Mouse (Mus musculus) bone marrow, adult 2 months (tissue): Measurements from ENCODE around the gene Nacc1.

Experiments
- CTCF ChIP-seq: fragments of 200-500 bp; IDR thresholded peaks from 2 replicates; pipeline ENCODE4 v1.5.1; 2011; ENCODE audit warnings: low read length, control low read depth; ENCODE audit not compliant: control insufficient read depth, insufficient read depth
- POLR2A ChIP-seq: fragments of 200-500 bp; IDR thresholded peaks from 2 replicates; pipeline ENCODE4 v1.6.1; 2011; ENCODE audit warnings: low read depth, mild to moderate bottlenecking, control low read depth, low read length, borderline replicate concordance; ENCODE audit not compliant: control insufficient read depth

GRCm38 (mm10) chr8:84698288-84698687, 10.6 kb upstream of the Nacc1 start:
- TF ChIP-seq CTCF, result no peak
- no peak for TF ChIP-seq POLR2A
